Mouse (Mus musculus): ENCODE measurements around the gene Krtap19-3.

The Krtap19-3 gene

GRCm38 (mm10) chr16:88877938-88878337 lies at the start of gene Krtap19-3:
Gene Krtap19-3 (minus strand): TSS chr16:88878038.
- no peak for DNase-seq (ENCODE audit: low read depth, low spot score)

DNA sequence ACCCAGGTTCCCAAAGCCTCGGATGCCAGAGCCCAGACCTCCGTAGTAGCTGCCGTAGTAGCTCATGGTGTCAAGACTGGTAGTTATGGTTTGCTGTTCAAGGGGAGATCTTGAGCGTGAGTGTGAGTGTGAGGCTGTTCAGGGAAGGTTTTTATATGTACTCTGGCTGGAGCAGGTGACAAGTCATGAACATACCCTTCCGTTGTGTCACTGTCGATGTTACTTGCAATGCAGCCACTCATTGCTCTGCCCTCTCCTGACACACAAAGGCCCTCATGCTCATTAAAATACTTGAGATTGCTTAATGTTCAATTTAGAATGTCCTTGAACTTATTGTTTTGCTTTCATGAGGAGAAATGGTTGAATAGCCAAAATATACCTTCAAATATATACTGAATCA lies 18.5 kb upstream of the Krtap19-3 start, which contains the start of gene Krtap19-5:
Gene Krtap19-5, minus strand, starts transcription at position 101 of the 400 bp plus-strand sequence.
- DNase-seq (ENCODE audit: low read depth, low spot score) = no peak

GRCm38 (mm10) chr16:88886870-88887269 lies 9.0 kb upstream of the Krtap19-3 start:
- DNase-seq (ENCODE audit: low read depth, low spot score) = no peak

GRCm38 (mm10) chr16:88884989-88885388 lies 7.2 kb upstream of the Krtap19-3 start, which contains the start of gene Krtap19-4:
Gene Krtap19-4 (minus strand): TSS chr16:88885089.
- DNase-seq (ENCODE audit: low read depth, low spot score) = no peak

DNA sequence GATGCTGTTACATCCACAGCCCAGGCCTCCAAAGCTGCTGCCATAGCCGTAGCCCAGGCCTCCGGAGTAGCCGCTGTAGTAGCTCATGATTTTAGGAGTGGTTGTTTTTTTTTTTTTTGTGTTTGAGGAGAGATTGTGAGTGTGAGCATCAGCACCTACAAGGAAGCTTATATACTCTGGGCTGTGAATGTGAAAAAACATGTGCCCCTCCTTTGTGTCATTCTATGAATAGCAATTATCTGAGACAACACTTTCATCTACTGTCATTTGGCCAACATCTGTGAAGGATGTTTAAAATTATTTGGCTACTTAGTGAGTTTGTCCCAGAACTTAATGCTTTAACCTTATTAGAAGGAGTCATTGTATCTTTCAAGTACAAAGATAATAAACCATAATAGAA lies 3.7 kb downstream of the Krtap19-3 start, which contains the start of gene Krtap19-2:
Gene Krtap19-2, minus strand, starts transcription at position 101 of the 400 bp plus-strand sequence.
- no peak for DNase-seq (ENCODE audit: low read depth, low spot score)

DNA sequence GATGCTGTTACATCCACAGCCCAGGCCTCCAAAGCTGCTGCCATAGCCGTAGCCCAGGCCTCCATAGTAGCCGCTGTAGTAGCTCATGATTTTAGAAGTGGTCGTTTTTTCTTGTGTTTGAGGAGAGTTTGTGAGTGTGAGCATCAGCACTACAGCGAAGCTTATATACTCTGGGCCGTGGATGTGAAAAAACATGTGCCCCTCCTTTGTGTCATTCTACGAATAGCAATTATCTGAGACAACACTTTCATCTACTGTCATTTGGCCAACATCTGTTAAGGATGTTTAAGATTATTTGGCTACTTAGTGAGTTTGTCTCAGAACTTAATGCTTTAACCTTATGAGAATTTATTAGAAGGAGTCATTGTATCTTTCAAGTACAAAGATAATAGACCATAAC lies 8.5 kb downstream of the Krtap19-3 start, which contains the start of gene Krtap19-1:
Gene Krtap19-1, minus strand, starts transcription at position 101 of the 400 bp plus-strand sequence.
- DNase-seq (ENCODE audit: low read depth, low spot score) = no peak

DNA sequence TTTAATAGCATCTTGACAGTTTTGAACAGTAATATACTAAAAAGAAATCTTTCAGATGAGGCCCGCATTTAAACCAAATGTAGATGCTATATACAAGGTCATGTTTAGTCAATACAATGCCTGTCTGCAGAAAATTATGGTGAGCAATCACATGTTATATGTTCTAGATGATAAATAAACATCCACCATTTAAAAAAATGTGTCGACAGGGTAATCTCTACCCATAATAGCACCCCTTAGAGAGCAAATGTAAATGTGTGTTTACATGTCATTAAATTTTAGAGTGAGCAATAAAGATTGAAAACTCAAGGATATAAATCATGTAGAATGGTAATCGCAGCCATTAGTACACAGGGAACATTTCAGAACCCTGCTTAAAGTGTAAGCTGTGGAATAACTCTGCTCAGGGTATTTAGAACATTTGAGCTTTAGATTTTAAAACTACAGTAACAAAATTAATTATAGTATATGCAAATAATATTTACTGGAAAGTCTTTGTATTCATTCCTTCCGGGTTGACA lies 12.9 kb downstream of the Krtap19-3 start:
- no peak for DNase-seq (ENCODE audit: low read depth, low spot score)

DNA sequence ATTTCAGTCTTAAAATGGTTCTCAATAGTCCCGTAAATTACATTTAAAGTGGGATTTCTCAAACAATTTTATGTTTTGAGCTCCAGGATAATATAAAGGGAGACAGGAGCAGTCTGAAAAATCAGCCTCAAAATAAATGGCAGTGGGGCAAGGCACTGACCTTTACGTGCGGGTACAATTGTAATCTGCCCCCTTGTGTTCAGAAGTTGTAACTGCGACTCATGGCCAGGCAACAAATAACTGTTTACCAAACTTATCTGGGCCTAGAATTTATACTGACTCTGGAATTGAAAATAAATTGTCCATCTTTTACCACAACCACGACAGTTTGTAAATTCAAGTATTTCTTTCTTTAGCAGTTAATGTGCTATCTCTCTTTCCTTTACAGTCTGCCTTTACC lies 26.4 kb downstream of the Krtap19-3 start:
- DNase-seq (ENCODE audit: low read depth, low spot score) = no peak

- no peak for DNase-seq (ENCODE audit: low read depth, low spot score)
Measured at GRCm38 (mm10) chr16:88848558-88848957, 29.3 kb downstream of the Krtap19-3 start.

DNA sequence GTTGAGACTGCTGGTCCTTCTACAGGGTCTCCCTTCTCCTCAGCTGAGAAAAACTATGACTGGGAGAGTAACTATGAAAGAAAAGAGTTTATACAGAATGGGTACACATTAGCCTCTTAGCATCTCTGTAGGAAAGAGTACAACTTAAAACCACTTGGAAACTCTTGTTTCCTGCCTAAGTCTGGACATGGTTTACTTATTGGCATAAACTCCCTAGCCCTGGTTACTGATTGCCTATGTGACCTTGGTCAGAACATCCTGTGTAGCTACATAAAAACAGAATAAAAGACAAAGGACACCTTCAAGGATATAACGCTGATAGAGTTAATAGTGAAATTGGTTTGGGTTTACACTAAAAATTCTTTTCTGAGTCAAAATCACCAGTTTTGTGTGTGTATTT lies 30.5 kb downstream of the Krtap19-3 start:
- DNase-seq (ENCODE audit: low read depth, low spot score) = no peak
